Comparison of ENCODE assay signal across 9 mouse cellular contexts in the genomic region with DNA sequence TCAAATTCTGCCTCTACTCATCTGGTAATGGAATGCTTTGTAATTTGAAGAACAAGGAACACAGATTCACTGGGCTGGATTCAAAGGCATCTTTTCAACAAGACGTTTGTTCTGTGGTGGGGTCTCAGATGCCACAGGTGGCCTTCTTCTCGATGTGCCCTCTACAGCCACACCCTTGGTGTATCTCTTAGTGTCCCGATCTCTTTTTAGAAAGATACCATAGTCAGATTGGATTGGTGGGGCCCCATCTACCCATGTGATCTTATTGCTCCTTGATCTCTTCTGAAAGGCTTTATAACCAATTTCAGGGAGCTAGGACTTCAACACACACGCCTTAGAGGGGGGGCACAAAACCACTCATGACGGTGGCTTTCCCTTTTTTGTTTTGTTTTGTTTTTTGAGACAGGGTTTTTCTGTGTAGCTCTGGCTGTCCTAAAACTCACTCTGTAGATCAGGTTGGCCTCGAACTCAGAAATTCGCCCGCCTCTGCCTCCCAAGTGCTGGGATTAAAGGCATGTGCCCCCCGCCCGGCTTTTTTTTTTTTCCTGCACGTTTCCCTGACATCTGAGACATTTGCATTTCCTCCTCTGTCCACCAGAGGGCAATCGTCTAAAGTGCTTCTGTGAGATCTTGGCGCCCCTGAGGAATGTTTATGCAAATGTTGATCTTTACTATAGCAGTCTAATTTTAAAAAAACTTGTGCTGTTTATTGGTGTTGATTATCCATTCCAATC. TPM values are rescaled to one million over a fixed set of nuclear protein-coding genes. Genes with fewer than 3 reads are reported as not detected.
A peak's percentile ranks its signal among the peaks of the same experiment; 100 is the strongest.
DNase-seq lines count a peak whose midpoint lies in the region; ATAC-seq lines count a peak whose summit lies in the region.
"Had no signal": no experiment of that assay in that cellular context is flagged by ENCODE, and none has a peak within 500 bp of the region (broad histone marks: within the 10 kb centered on the region; RNA-seq: fewer than 3 reads in every experiment).

No protein-coding gene starts in this region.

- H3K9me3 ChIP-seq in midbrain, embryonic 10.5 days (replicated peaks): no peaks in the 10 kb centered on the region
- H3K9me3 ChIP-seq in midbrain, embryonic 16.5 days (replicated peaks; ENCODE audit: control insufficient read depth, low read length, poor library complexity, severe bottlenecking): no peaks in the 10 kb centered on the region

- WGBS in midbrain, embryonic 10.5 days: 47% methylated on average over 13 of the region's 13 CpGs
- 42% methylated on average over 13 of the region's 13 CpGs for WGBS in midbrain, embryonic 16.5 days

- no peaks in the 10 kb centered on the region for H3K27me3 ChIP-seq in midbrain, embryonic 10.5 days (ENCODE audit: low read depth, poor library complexity, severe bottlenecking)
- H3K27me3 ChIP-seq in midbrain, embryonic 16.5 days (ENCODE audit: control insufficient read depth, insufficient read depth, low read depth, low read length): no peaks in the 10 kb centered on the region

- no peak overlapping the region for H3K27ac ChIP-seq in midbrain, embryonic 10.5 days (replicated peaks)
- no peak overlapping the region for H3K27ac ChIP-seq in midbrain, embryonic 16.5 days (ENCODE audit: low read length)

- H3K4me2 ChIP-seq in midbrain, embryonic 16.5 days (ENCODE audit: low read length): no peak overlapping the region

- no peaks in the 10 kb centered on the region for H3K36me3 ChIP-seq in midbrain, embryonic 10.5 days
- H3K36me3 ChIP-seq in midbrain, embryonic 16.5 days (ENCODE audit: control insufficient read depth, insufficient read depth, low read length): no peaks in the 10 kb centered on the region

- H3K4me3 ChIP-seq in midbrain, embryonic 10.5 days: no peak overlapping the region
- no peak overlapping the region for H3K4me3 ChIP-seq in midbrain, embryonic 16.5 days (ENCODE audit: low read depth, low read length)

- DNase-seq in adrenal gland, adult 18-20 months (ENCODE audit: low spot score in 2 of 2): peak; percentile 35 to 45
- no peak for DNase-seq in adrenal gland, adult 2 months
- DNase-seq in midbrain, embryonic 10.5 days (ENCODE audit: low spot score): peak; percentile 25
- DNase-seq in brain, embryonic 18.5 days (ENCODE audit: low read depth, low spot score): peak; percentile 30
- DNase-seq in liver: peak; percentile 72
- peak; percentile 67 for DNase-seq in retina, postnatal 7 days (ENCODE audit: low read depth, low spot score)

- no peaks in the 10 kb centered on the region for H3K4me1 ChIP-seq in midbrain, embryonic 10.5 days
- H3K4me1 ChIP-seq in midbrain, embryonic 16.5 days (ENCODE audit: control insufficient read depth, insufficient read depth, low read length): peaks cover 5% of the 10 kb centered on the region

- no peak for ATAC-seq in midbrain, embryonic 16.5 days
- peak; percentile 77 for ATAC-seq in granulocyte monocyte progenitor cell, adult 5-6 weeks (replicated peaks; ENCODE audit: poor library complexity, severe bottlenecking)

- no peak overlapping the region for H3K9ac ChIP-seq in midbrain, embryonic 16.5 days (ENCODE audit: low read depth, low read length)

RNA-seq across cellular contexts. Expression of a gene that starts 54.6 kb away (rescaled TPM):
- 10 to 100 TPM; 12.7 to 21.1 TPM for total RNA-seq in adrenal gland, adult 18-20 months (2021)
- total RNA-seq in adrenal gland, adult 2 months (2021): 10 to 100 TPM; 21.0 to 22.9 TPM
- polyA plus RNA-seq in adrenal gland, adult 2 months (2012; rRNA removed): 24.9 and 34.2 TPM in 2 replicates
- 10.9 and 11.7 TPM in 2 replicates for polyA plus RNA-seq in midbrain, embryonic 10.5 days (2016; fragmentation: Nextera tagmentation; extraction: Ambion mirVana)
- 21.0 and 21.4 TPM in 2 replicates for polyA plus RNA-seq in midbrain, embryonic 16.5 days (2015; fragmentation: Nextera tagmentation; extraction: Ambion mirVana)
- not detected in 2 replicates for total RNA-seq in granulocyte monocyte progenitor cell, adult 5-6 weeks (2014; fragmentation: Nextera tagmentation)
- total RNA-seq in granulocyte monocyte progenitor cell, adult 5-6 weeks (2017): not detected in 2 replicates
- total RNA-seq: neutrophil, adult 5-6 weeks had no signal

Comparison
In these comparisons a context has a peak if more than half of its experiments do, and no peak if none do; other contexts are left out.
1. RNA of a gene that starts 54.6 kb away (total RNA-seq): 21.0 to 22.9 TPM in adrenal gland, adult 2 months and 12.7 to 21.1 TPM in adrenal gland, adult 18-20 months; not detected in granulocyte monocyte progenitor cell, adult 5-6 weeks; every median in the first group is over 10 times any median in the second.